Comparison of ENCODE assay signal across 14 mouse cellular contexts in genomic region chr13:114096386-114096785, GRCm38 (mm10).
"Had no signal": no experiment of that assay in that cellular context is flagged by ENCODE, and none has a peak within 500 bp of the region (broad histone marks: within the 10 kb centered on the region; RNA-seq: fewer than 3 reads in every experiment).

No protein-coding gene starts in this region.

- H3K4me2 ChIP-seq: limb, embryonic 12.5 days; limb, embryonic 15.5 days; liver, embryonic 12.5 days; liver, embryonic 15.5 days; midbrain, embryonic 11.5 days had no signal

- H3K9ac ChIP-seq: limb, embryonic 12.5 days; limb, embryonic 15.5 days; liver, embryonic 12.5 days; liver, embryonic 15.5 days had no signal

- H3K27me3 ChIP-seq: limb, embryonic 12.5 days; limb, embryonic 15.5 days; liver, embryonic 12.5 days; liver, embryonic 15.5 days had no signal

- H3K9me3 ChIP-seq: limb, embryonic 12.5 days; limb, embryonic 15.5 days; liver, embryonic 12.5 days; liver, embryonic 15.5 days had no signal

- ATAC-seq: liver, embryonic 12.5 days had no signal

- H3K4me3 ChIP-seq: limb, embryonic 12.5 days; limb, embryonic 15.5 days; liver, embryonic 12.5 days; liver, embryonic 15.5 days had no signal

- H3K4me1 ChIP-seq: liver, embryonic 12.5 days; liver, embryonic 15.5 days had no signal

- H3K27ac ChIP-seq: limb, embryonic 12.5 days; limb, embryonic 15.5 days; liver, embryonic 12.5 days; liver, embryonic 15.5 days had no signal

- H3K36me3 ChIP-seq: limb, embryonic 12.5 days; limb, embryonic 15.5 days; liver, embryonic 12.5 days; liver, embryonic 15.5 days had no signal

- DNase-seq: kidney, postnatal 14 days; kidney, postnatal 4 days; left cerebral cortex, postnatal 4 days; lung, adult 2 months; lung, postnatal 14 days; lung, postnatal 4 days; midbrain, embryonic 14.5 days; thymus, adult 18-20 months; thymus, postnatal 36 days had no signal
